Mouse (Mus musculus) kidney, adult 2 months (tissue): ENCODE data around the gene 4930426L09Rik.

Source experiments
- CTCF ChIP-seq: fragments of 200-500 bp; conservative IDR thresholded peaks from 2 replicates; pipeline ENCODE4 v1.5.1; 2011; ENCODE audit warnings: low read depth, mild to moderate bottlenecking, control low read depth, low read length, moderate library complexity, mixed read lengths; ENCODE audit not compliant: insufficient read depth, insufficient read length
- POLR2A ChIP-seq: fragments of 200-500 bp; IDR thresholded peaks from one replicate; pipeline ENCODE4 v1.6.1; 2011; ENCODE audit warnings: low read depth, low read length, control low read depth

- TF ChIP-seq POLR2A (no peak), CTCF (no peak)
Observed at GRCm38 (mm10) chr2:19011443-19011842, 13.3 kb downstream of the 4930426L09Rik start.
